Mouse (Mus musculus): ENCODE measurements around the gene Insc. TPM values are rescaled to one million over a fixed set of nuclear protein-coding genes. Genes with fewer than 3 reads are reported as not detected.

Gene Insc
- polyA plus RNA-seq, 1 experiment, result not detected

- no peak for TF ChIP-seq GATA1 (IDR thresholded peaks at IDR 0.05; ENCODE audit: low read length)
Observed at GRCm38 (mm10) chr7:114748239-114748638, 4.7 kb downstream of the Insc start.

GRCm38 (mm10) chr7:114753471-114753870 is 10.0 kb downstream of the Insc start:
- TF ChIP-seq GATA1 (IDR thresholded peaks at IDR 0.05; ENCODE audit: low read length), result no peak

DNA sequence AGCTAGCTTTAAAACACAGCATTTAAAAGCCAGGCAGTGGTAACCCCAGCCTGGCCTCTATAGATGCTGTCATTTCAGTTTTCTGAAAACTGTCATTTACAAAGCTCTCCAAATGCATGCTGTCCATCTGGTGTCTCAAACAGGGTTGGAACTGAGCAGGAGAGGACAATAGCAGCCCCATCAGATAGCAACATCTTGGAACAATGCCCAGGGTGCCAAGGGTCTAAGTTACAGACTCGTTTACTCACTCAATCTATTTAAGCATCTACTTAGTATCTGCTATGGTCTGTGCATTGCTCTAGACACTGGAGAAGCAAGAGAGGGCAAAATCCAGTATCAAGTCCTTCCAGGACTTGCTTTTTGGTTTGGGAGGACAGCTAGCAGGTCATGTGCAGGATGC is 10.7 kb downstream of the Insc start:
- TF ChIP-seq GATA1 (IDR thresholded peaks at IDR 0.05; ENCODE audit: low read length), result no peak

- TF ChIP-seq GATA1 (IDR thresholded peaks at IDR 0.05; ENCODE audit: low read length), result no peak
Observed at GRCm38 (mm10) chr7:114754626-114755025, 11.1 kb downstream of the Insc start.

DNA sequence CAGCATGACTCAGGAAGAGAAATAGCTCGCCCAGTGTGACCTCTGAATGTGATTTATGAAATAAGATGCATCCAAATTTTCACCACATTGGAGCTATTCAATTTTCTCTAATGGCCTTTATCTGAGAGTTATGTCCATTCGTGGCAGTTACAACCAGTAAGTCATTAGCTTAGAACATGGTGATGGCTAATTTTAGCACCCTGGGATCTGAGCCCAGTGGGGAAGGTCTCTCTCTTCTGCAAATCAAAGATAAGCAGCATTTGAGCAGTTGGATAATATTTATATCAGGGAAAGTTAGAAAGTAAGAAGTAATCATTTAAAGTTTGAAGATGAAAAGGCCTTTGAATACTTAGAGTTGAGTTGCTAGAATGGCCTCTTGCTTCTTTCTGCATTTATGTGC is 19.2 kb downstream of the Insc start:
- no peak for TF ChIP-seq GATA1 (IDR thresholded peaks at IDR 0.05; ENCODE audit: low read length)

DNA sequence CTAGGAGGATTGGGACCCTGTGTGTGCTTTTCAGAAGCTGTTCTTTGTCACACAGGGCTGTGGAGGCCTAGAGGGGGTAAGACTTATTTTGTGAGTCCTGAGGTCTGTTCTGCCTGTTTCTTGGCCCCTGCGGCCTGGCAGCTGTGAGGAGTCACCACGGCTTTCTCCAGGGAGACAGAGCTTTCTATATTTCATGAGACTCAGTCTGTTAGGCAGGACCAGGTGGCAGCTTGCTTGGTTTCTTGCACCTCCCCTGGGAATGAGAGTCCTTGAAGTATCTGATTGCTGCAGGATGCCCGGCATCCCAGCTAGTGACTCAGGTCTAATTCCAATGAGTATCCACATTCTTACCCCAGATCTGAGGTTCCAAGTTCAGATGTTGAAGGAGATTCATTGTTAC is 21.8 kb downstream of the Insc start:
- no peak for TF ChIP-seq GATA1 (IDR thresholded peaks at IDR 0.05; ENCODE audit: low read length)

DNA sequence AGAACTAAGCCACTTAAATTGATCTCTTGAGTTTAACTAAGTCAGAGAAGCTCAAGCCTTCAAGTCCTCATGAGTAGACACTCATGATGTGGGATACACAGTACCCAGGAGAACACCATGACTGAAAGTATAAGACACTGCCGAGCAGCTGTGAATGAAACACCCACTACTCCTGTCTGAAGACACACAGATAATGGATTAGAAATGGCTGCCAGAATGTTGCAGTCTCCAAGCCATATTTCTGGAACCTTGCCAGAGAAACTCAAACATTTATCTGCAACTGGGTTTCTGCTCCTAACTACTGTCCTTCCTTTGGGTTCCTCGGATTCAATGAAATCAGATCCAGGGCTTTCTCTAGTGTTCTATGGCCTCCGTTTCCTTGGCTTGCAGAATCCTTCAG is 23.0 kb downstream of the Insc start:
- TF ChIP-seq GATA1 (IDR thresholded peaks at IDR 0.05; ENCODE audit: low read length), result no peak

DNA sequence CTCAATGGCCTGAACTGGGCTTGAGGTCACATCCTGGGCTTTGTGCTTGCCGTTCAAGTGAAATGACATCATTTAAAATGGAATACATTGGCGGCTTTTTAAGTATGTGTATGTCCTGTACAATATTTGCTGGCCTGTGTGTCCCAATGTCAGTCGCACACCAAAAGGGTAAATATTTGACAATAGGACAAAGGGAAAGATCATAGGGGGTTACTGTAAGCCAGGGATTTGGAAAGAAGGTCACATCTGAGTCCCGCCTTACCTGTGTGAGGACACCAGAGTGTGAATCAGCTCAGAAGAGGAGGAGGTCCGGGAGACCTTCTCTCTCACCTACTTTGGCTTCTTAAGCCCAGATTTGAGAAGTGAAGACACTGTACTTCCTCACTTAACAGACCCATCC is 25.0 kb downstream of the Insc start:
- TF ChIP-seq GATA1 (IDR thresholded peaks at IDR 0.05; ENCODE audit: low read length), result no peak

- no peak for TF ChIP-seq GATA1 (IDR thresholded peaks at IDR 0.05; ENCODE audit: low read length)
Observed at GRCm38 (mm10) chr7:114769041-114769440, 25.5 kb downstream of the Insc start.

DNA sequence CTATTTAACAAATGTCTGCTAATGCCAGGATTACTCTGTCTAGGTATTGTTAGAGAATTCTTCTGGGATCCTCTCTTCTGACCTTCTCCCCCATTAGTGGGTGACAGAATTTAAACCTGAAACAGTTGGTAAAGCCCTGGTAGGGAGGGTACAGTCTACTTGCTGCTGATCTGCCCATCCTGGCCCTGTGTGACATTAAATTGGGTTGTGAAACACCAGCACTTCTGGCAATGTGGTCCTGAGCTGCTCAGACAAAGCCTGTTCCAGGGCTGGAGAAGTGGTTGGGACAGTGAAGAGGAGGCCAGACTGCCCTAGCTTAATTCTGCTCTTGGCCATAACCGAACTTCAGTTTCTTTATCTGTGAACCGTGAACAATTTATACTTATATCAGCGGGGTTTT is 27.1 kb downstream of the Insc start:
- TF ChIP-seq GATA1 (IDR thresholded peaks at IDR 0.05; ENCODE audit: low read length), result no peak

DNA sequence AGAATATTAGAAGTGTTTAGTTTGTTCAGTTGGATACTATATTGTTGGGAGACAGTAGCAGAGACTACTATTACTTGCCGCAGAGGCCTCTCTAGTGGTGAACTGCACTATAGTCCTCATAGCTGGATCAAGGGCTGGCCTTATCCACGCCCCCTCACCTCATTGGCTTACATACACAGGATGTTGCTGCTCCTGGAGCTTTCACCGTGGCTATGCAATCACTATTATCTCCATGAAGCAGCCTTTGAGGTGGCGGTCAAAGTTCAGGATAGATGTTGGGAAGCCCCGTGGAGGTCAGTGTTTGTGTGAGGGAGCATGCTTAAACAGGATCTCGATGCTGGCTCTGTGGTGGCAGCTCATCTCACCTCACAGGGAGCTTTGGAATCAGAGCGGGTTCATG is 28.3 kb downstream of the Insc start:
- TF ChIP-seq GATA1 (IDR thresholded peaks at IDR 0.05; ENCODE audit: low read length), result no peak

DNA sequence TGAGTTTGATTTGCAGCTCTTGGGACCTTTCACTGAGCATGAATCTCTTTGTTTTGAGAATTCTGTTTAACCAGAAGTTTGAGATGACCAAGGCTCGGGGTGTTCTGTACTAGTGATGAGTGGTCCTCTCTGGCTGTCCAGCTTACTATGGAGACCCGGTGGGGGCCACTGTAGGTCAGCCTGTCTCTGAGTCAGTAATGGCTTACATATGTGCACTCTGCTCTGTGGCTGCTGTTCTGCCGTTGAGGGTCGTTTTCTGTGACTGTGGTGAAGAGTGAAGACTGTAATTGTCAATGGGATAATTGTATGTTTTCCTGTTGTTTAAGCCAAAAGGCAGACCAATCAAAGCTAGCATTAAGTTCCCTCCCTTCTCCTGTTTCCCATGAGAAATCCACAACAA is 30.3 kb downstream of the Insc start:
- TF ChIP-seq GATA1 (IDR thresholded peaks at IDR 0.05; ENCODE audit: low read length), result no peak

GRCm38 (mm10) chr7:114775856-114776255 is 32.4 kb downstream of the Insc start:
- no peak for TF ChIP-seq GATA1 (IDR thresholded peaks at IDR 0.05; ENCODE audit: low read length)

DNA sequence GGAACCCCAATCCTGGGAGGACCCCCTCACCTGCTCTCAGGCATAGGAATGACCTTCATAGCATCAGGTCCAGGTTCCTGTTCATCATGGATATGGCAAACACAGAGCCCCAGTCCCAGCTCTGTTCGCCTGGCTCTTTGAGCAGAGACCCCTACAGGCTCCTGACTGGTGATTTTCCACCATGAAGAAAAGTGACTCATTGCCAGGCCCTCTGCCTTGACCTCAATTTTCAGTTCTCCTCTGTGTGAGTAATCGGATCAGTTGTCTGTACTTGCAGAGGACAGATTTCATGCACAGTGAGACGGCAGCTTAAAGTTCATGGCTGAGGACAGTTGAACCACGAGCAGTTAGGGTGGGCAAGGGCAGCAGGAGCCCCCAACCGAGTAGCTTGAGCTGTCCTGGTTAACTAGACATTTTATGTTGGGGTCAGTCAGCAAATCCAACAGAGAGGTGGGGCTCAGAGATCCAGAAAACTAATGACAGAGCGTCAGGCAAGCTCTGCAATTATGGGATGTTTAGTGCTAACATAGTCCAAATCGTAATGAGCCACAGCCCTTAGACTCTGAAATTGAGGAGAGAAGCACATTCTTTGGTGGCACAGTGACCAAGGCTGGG is 34.8 kb downstream of the Insc start:
- no peak for TF ChIP-seq GATA1 (IDR thresholded peaks at IDR 0.05; ENCODE audit: low read length)

DNA sequence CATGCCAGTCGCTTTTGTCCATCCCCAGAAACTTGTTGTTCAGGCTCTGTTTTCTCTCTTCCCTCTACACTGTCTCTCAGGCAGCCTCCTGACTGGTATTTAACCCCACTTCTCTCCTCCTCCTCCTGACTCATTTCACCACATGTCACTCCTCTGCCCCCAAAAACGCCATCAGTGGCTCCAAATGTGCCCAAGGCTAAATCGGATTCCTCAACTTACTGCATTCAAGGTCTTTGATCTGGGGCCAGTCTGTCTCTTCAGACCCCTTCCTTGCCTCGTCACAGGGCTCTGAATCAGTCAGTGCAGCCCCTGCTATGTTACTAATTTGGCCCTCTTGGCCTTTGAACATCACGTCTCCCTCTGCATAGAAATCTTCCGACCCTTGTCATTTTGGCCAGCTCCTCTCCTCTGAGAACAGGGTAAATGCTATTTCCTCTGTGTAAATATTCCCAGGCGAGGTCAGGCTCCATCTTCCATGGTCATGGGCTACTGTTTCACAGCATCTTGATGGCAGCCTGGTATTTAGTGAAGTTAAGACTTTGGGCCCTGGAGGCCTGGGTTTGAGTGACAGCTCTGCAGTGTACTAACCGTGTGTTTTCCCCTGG is 35.7 kb downstream of the Insc start:
- TF ChIP-seq GATA1 (IDR thresholded peaks at IDR 0.05; ENCODE audit: low read length), result no peak

GRCm38 (mm10) chr7:114783291-114783690 is 39.8 kb downstream of the Insc start:
- no peak for TF ChIP-seq GATA1 (IDR thresholded peaks at IDR 0.05; ENCODE audit: low read length)

DNA sequence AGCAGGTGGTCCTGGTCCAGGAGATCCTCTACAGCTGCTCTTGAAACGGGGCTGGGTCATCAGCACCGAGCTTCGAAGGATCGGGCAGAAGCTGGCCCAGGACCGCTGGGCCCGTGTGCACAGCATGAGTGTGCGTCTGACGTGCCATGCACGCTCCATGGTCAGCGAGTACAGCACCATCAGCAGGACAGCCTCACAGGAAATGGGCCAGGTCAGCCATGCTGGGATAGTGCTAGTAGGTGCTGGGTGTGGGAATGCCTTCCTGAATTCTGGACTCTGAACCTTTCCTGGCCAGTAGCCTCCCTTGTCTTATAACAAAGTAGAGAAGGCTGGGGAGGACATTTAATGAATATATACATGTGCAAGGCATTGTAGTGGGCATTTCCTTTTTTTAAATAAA is 47.6 kb downstream of the Insc start:
- TF ChIP-seq GATA1 (IDR thresholded peaks at IDR 0.05; ENCODE audit: low read length), result no peak

DNA sequence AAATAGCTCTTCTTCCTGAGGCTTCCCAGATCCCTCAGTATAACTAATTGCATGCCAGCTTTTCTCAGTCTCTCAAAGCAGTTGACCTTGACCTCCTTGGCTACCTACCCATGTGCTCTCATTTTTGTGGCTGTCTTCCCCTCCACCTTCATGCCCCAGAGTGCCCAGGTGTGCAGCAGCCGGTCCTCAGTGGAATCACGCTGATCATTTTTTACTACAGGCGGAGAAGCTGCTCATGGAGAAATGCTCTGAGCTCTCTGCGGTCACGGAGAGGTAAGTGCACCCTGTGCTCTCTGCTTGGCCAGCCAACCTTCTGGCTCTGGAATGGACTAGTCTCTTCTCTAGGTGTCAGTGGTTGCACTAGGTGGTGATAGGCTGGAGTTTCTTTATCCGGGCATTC is 48.5 kb downstream of the Insc start:
- no peak for TF ChIP-seq GATA1 (IDR thresholded peaks at IDR 0.05; ENCODE audit: low read length)

All from G1E-ER4 (cell line).